Mouse (Mus musculus) hindbrain, embryonic 15.5 days (tissue): Measurements from ENCODE around the gene Cd63. TPM values are rescaled to one million over a fixed set of nuclear protein-coding genes. Genes with fewer than 3 reads are reported as not detected.

Source experiments
- ATAC-seq: fragments of 200-750 bp; cut with Nextera tagmentation; 2 replicates; pipeline ENCODE4 v1.8.0; 2017; ENCODE audit warnings: low read depth, moderate number of reproducible peaks, moderate TSS enrichment; ENCODE audit not compliant: low FRiP score
- H3K27ac ChIP-seq: fragments of 300-500 bp; sonication (generic); replicated peaks from 2 replicates; pipeline ENCODE4 v1.5.1; 2015; ENCODE audit warnings: mild to moderate bottlenecking, inconsistent platforms
- H3K27me3 ChIP-seq: fragments of 300-500 bp; sonication (generic); 2 replicates; pipeline ENCODE4 v1.6.1; 2015; ENCODE audit warnings: control low read depth, inconsistent platforms
- H3K36me3 ChIP-seq: fragments of 300-500 bp; sonication (generic); 2 replicates; pipeline ENCODE4 v1.6.1; 2015; ENCODE audit warnings: control low read depth, inconsistent platforms
- H3K4me1 ChIP-seq: fragments of 300-500 bp; sonication (generic); replicated peaks from 2 replicates; pipeline ENCODE4 v1.6.1; 2015; ENCODE audit warnings: control low read depth, inconsistent platforms
- H3K4me2 ChIP-seq: fragments of 300-500 bp; sonication (generic); 2 replicates; pipeline ENCODE4 v1.6.1; 2015; ENCODE audit warnings: moderate library complexity, mild to moderate bottlenecking, inconsistent platforms
- H3K4me3 ChIP-seq: fragments of 300-500 bp; sonication (generic); 2 replicates; pipeline ENCODE4 v1.5.1; 2015; ENCODE audit warnings: mild to moderate bottlenecking, inconsistent platforms
- H3K9ac ChIP-seq: fragments of 300-500 bp; sonication (generic); 2 replicates; pipeline ENCODE4 v1.6.1; 2015; ENCODE audit warnings: inconsistent platforms
- H3K9me3 ChIP-seq: fragments of 300-500 bp; sonication (generic); 2 replicates; pipeline ENCODE4 v1.6.1; 2016; ENCODE audit warnings: control low read depth, inconsistent platforms
- WGBS: fragments of 180-500 bp; shearing (Covaris S2); methylation state at CpG from one replicate; pipeline ENCODE4 v1.1.7; 2015; 5-methylcytosine and 5-hydroxymethylcytosine counted together
- polyA plus RNA-seq: library from polyadenylated mRNA; unstranded; fragments of >200 nt; fragmentation: Nextera tagmentation; extraction: Ambion mirVana; gene quantifications from 2 replicates; pipeline ENCODE4 v1.2.1, GENCODE M21; 2015

Gene Cd63
- polyA plus RNA-seq, 1 experiment from 2014 or later = 262 TPM

DNA sequence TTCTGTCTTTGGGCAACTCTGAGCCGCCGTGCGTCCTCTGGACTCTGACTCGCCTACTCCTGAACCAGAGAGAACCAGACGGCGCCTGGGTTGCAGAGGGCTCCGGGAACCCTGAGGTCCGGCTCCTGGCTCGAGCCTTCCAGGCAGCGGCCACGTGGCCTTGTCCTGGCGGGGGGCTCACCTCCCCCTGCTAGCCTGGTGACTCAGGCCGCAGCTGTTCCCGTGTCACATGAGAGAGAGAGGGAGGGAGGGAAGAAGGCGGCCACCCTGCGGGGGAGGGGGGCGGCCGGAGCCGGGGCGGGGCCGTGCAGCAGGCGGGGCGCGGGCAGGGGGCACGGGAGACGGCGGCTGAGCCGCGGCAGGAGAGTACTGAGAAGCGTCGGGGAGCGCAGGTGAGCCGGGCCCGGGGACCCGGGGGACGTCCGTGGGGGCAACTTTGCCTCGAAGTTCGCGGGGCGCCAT is 8.8 kb downstream of the Cd63 start:
- Histone ChIP-seq H3K9ac (peak overlapping the region; percentile 84), H3K4me2 (peak overlapping the region; percentile 67), H3K9me3 (no peaks in the 10 kb centered on the region), H3K4me3 (peak overlapping the region; percentile 87), H3K36me3 (no peaks in the 10 kb centered on the region), H3K27me3 (no peaks in the 10 kb centered on the region), H3K27ac (peak overlapping the region; percentile 84), H3K4me1 (peaks cover 33% of the 10 kb centered on the region)
- peak; percentile 73 for ATAC-seq
- 0% methylated on average over 37 of the region's 41 CpGs for WGBS

- peak overlapping the region; percentile 84 for H3K27ac ChIP-seq
- H3K27me3 ChIP-seq = no peaks in the 10 kb centered on the region
- H3K4me1 ChIP-seq = peaks cover 33% of the 10 kb centered on the region
- 1% methylated on average over 64 of the region's 66 CpGs for WGBS
- H3K4me2 ChIP-seq = peak overlapping the region; percentile 67
- ATAC-seq = peak; percentile 32
- peak overlapping the region; percentile 87 for H3K4me3 ChIP-seq
- no peaks in the 10 kb centered on the region for H3K36me3 ChIP-seq
- no peaks in the 10 kb centered on the region for H3K9me3 ChIP-seq
- peak overlapping the region; percentile 84 for H3K9ac ChIP-seq
Observed at GRCm38 (mm10) chr10:128910066-128910841, 9.5 kb downstream of the Cd63 start.

DNA sequence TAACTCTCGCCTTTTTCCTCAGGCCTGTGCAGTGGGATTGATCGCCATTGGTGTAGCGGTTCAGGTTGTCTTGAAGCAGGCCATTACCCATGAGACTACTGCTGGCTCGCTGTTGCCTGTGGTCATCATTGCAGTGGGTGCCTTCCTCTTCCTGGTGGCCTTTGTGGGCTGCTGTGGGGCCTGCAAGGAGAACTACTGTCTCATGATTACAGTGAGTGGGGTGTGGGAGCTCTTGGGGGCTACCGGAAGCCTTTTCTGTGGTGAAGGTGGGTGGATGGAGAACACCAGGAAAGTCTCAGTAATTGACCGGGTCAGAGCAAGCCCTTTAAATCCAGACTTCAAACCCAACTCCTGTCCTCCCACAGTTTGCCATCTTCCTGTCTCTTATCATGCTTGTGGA is 10.6 kb downstream of the Cd63 start:
- no peak for ATAC-seq
- Histone ChIP-seq H3K27ac (no peak overlapping the region), H3K4me3 (peak overlapping the region; percentile 87; the same call in 1 of the 2 replicates), H3K36me3 (no peaks in the 10 kb centered on the region; the same call in 1 of the 2 replicates), H3K4me2 (peak overlapping the region; percentile 67), H3K27me3 (no peaks in the 10 kb centered on the region), H3K9me3 (no peaks in the 10 kb centered on the region), H3K4me1 (peaks cover 33% of the 10 kb centered on the region), H3K9ac (no peak overlapping the region)
- WGBS = 83% methylated on average over 6 of the region's 6 CpGs

GRCm38 (mm10) chr10:128912268-128912667 is 11.5 kb downstream of the Cd63 start:
- Histone ChIP-seq H3K27ac (no peak overlapping the region), H3K4me3 (no peak overlapping the region), H3K4me2 (no peak overlapping the region), H3K9me3 (no peaks in the 10 kb centered on the region), H3K36me3 (no peaks in the 10 kb centered on the region; the same call in 1 of the 2 replicates), H3K4me1 (peaks cover 33% of the 10 kb centered on the region), H3K27me3 (no peaks in the 10 kb centered on the region), H3K9ac (no peak overlapping the region)
- WGBS = 89% methylated on average over 4 of the region's 4 CpGs
- no peak for ATAC-seq

DNA sequence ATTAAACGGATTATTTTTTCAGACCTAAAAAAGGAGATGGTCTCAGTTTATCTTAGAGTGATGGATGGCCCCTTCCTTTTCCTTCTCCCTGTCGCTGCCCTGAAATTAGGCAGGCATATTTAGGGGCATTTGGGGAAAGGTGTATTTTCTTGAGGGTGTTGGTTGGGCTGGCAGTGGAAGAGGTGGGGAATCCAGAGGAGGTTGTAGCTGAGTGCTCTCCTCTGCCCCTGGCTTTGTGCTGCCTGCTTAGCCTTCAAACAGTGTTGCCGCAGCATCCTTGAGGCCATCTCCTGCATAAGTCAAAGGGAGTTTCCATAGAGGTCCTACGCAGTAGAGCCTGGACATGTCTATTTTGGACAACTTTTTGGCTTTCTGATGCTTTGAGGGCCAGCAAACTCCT is 12.0 kb downstream of the Cd63 start:
- no peak overlapping the region for H3K9ac ChIP-seq
- no peaks in the 10 kb centered on the region for H3K9me3 ChIP-seq
- WGBS = 79% methylated on average over 4 of the region's 4 CpGs
- H3K36me3 ChIP-seq = no peaks in the 10 kb centered on the region; the same call in 1 of the 2 replicates
- H3K27me3 ChIP-seq = no peaks in the 10 kb centered on the region
- peak overlapping the region; percentile 41; the same call in 1 of the 2 replicates for H3K27ac ChIP-seq
- no peak overlapping the region for H3K4me2 ChIP-seq
- no peak overlapping the region for H3K4me3 ChIP-seq
- ATAC-seq = no peak
- peaks cover 35% of the 10 kb centered on the region for H3K4me1 ChIP-seq

- H3K27ac ChIP-seq = peak overlapping the region; percentile 41; the same call in 1 of the 2 replicates
- no peak overlapping the region for H3K4me2 ChIP-seq
- no peaks in the 10 kb centered on the region for H3K9me3 ChIP-seq
- WGBS = 7% methylated on average over 5 of the region's 5 CpGs
- H3K4me1 ChIP-seq = peaks cover 39% of the 10 kb centered on the region
- H3K36me3 ChIP-seq = no peaks in the 10 kb centered on the region; the same call in 1 of the 2 replicates
- no peaks in the 10 kb centered on the region for H3K27me3 ChIP-seq
- 0 out of 2 replicates have a peak, but pooled peaks have one; percentile 15 for ATAC-seq
- no peak overlapping the region for H3K4me3 ChIP-seq
- H3K9ac ChIP-seq = no peak overlapping the region
Observed at GRCm38 (mm10) chr10:128913219-128913618, 12.4 kb downstream of the Cd63 start.

GRCm38 (mm10) chr10:128913696-128914095 is 12.9 kb downstream of the Cd63 start:
- H3K27me3 ChIP-seq = no peaks in the 10 kb centered on the region
- H3K9me3 ChIP-seq = no peaks in the 10 kb centered on the region
- no peak overlapping the region for H3K4me2 ChIP-seq
- H3K4me3 ChIP-seq = no peak overlapping the region
- H3K36me3 ChIP-seq = no peaks in the 10 kb centered on the region; the same call in 1 of the 2 replicates
- 65% methylated on average over 12 of the region's 12 CpGs for WGBS
- peaks cover 43% of the 10 kb centered on the region for H3K4me1 ChIP-seq
- no peak for ATAC-seq
- no peak overlapping the region for H3K9ac ChIP-seq
- H3K27ac ChIP-seq = no peak overlapping the region

- no peaks in the 10 kb centered on the region for H3K9me3 ChIP-seq
- H3K4me1 ChIP-seq = peaks cover 51% of the 10 kb centered on the region
- 96% methylated on average over 2 of the region's 2 CpGs for WGBS
- H3K27me3 ChIP-seq = no peaks in the 10 kb centered on the region
- no peak for ATAC-seq
- H3K36me3 ChIP-seq = no peaks in the 10 kb centered on the region; the same call in 1 of the 2 replicates
- no peak overlapping the region for H3K4me3 ChIP-seq
- no peak overlapping the region for H3K9ac ChIP-seq
- no peak overlapping the region for H3K4me2 ChIP-seq
- H3K27ac ChIP-seq = no peak overlapping the region
Observed at GRCm38 (mm10) chr10:128915550-128915949, 14.8 kb downstream of the Cd63 start.

DNA sequence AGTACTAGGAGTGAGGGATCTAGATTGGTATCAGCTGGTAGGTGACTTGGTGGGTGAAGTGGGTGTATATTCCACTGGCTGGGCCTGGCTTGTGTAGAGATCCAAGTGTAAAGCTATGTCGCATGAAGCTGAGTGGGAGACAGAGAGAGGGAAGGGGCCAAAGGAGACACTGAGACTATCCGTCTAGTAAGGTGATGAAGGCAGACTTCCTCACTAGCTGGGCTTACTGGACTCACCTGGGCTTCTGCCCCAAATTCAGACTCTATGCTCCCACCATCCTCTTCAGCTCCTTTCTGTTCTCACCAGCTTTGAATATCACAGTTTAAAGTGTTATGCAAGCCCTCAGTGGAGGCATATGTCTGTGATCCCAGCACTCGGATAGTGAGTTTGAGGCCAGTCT is 15.9 kb downstream of the Cd63 start:
- Histone ChIP-seq H3K4me2 (no peak overlapping the region), H3K36me3 (no peaks in the 10 kb centered on the region; the same call in 1 of the 2 replicates), H3K27ac (no peak overlapping the region), H3K9me3 (no peaks in the 10 kb centered on the region), H3K9ac (no peak overlapping the region), H3K4me3 (no peak overlapping the region), H3K4me1 (peaks cover 52% of the 10 kb centered on the region), H3K27me3 (no peaks in the 10 kb centered on the region)
- ATAC-seq = no peak
- 94% methylated on average over 3 of the region's 3 CpGs for WGBS

GRCm38 (mm10) chr10:128917400-128917799 is 16.6 kb downstream of the Cd63 start:
- Histone ChIP-seq H3K4me1 (peaks cover 59% of the 10 kb centered on the region), H3K9me3 (no peaks in the 10 kb centered on the region), H3K36me3 (no peaks in the 10 kb centered on the region; the same call in 1 of the 2 replicates), H3K27me3 (no peaks in the 10 kb centered on the region), H3K27ac (no peak overlapping the region; the same call in 1 of the 2 replicates), H3K4me3 (no peak overlapping the region), H3K9ac (no peak overlapping the region), H3K4me2 (no peak overlapping the region; the same call in 1 of the 2 replicates)
- 75% methylated on average over 6 of the region's 6 CpGs for WGBS
- no peak for ATAC-seq

- H3K4me1 ChIP-seq = peaks cover 59% of the 10 kb centered on the region
Observed at GRCm38 (mm10) chr10:128918246-128918645, 17.5 kb downstream of the Cd63 start.

GRCm38 (mm10) chr10:128919203-128919631 is 18.4 kb downstream of the Cd63 start:
- H3K4me1 ChIP-seq = peaks cover 59% of the 10 kb centered on the region
- ATAC-seq = peak; percentile 24
- H3K4me3 ChIP-seq = no peak overlapping the region
- H3K4me2 ChIP-seq = peak overlapping the region; percentile 27
- no peaks in the 10 kb centered on the region for H3K9me3 ChIP-seq
- H3K36me3 ChIP-seq = no peaks in the 10 kb centered on the region; the same call in 1 of the 2 replicates
- peak overlapping the region; percentile 78 for H3K27ac ChIP-seq
- H3K27me3 ChIP-seq = no peaks in the 10 kb centered on the region
- 11% methylated on average over 6 of the region's 6 CpGs for WGBS
- no peak overlapping the region for H3K9ac ChIP-seq

More at GRCm38 (mm10) chr10:128918246-128918645, 17.5 kb downstream of the Cd63 start:
- H3K4me2 ChIP-seq = peak overlapping the region; percentile 27
- H3K9me3 ChIP-seq = no peaks in the 10 kb centered on the region
- H3K27ac ChIP-seq = peak overlapping the region; percentile 78
- 0 out of 2 replicates have a peak, but pooled peaks have one; percentile 2 for ATAC-seq
- H3K4me3 ChIP-seq = no peak overlapping the region
- no peak overlapping the region for H3K9ac ChIP-seq
- no peaks in the 10 kb centered on the region; the same call in 1 of the 2 replicates for H3K36me3 ChIP-seq
- 62% methylated on average over 7 of the region's 7 CpGs for WGBS
- H3K27me3 ChIP-seq = no peaks in the 10 kb centered on the region
